Mouse (Mus musculus) CD4-positive, CD25-positive, alpha-beta regulatory T cell, adult 4 months (primary cell): ENCODE measurements around the gene Hsf2. TPM values are rescaled to one million over a fixed set of nuclear protein-coding genes. Genes with fewer than 3 reads are reported as not detected.

Source experiments
- ATAC-seq: one replicate; pipeline ENCODE4 v1.8.0; 2017
- polyA plus RNA-seq, 2 experiments: library from polyadenylated mRNA; unstranded; fragments of 100-300 nt; shearing (Covaris generic); gene quantifications; one replicate each; pipeline ENCODE4 v1.2.1; 2017

Hsf2 gene
- 10 to 100 TPM; 14.7 to 15.0 TPM for polyA plus RNA-seq

DNA sequence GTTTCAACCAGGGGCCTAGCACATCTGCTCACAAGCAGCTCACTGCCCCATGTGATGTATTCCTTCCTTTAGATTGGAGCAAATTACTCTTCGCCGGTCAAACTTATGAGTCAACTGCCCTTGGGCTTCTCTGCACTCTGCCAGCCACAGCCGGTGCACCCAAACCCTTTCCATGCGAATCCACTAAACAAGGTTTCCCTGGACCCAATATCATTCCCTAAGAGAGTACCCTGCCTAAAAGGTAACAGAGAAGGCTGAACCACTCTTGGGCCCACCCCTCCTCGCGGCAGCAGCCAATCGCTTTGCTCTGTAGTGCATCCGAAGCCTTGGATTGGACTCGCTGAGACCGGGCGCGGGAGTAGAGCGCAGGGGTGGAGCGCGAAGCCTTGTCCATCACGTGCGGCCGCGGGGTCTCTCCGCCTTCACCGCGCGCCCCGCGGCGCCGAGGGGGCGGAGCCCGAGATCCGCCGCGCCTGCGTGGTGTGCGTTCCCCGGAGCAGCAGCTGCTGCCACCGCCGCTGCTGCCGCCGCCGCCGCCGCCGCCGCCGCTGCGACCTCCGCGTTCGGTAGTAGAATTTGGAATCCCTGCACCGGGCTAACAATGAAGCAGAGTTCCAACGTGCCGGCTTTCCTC is at the start of gene Hsf2:
Gene Hsf2 (plus strand): TSS at position 478 of the 634 bp plus-strand sequence.
- ATAC-seq: peak; percentile 96

DNA sequence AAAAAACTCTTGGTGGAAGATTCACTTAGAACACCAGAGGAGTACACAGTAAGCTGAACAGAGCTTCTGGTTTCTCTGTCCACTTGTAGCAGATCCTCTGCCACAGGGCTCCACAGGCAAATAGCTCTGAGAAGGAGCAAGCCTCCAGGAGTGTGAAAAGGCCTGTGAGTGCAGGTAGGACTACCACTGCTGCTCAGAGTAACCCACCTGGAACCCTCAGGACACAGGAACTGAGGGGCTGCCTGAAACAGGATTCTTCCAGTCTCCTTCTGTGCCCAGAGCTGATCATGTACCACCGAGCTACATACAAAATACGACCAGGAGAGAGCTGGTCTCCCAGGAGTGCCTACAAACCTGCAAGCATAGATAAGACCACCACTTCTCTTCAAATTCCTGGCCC is 48.3 kb upstream of the Hsf2 start:
- ATAC-seq: no peak

DNA sequence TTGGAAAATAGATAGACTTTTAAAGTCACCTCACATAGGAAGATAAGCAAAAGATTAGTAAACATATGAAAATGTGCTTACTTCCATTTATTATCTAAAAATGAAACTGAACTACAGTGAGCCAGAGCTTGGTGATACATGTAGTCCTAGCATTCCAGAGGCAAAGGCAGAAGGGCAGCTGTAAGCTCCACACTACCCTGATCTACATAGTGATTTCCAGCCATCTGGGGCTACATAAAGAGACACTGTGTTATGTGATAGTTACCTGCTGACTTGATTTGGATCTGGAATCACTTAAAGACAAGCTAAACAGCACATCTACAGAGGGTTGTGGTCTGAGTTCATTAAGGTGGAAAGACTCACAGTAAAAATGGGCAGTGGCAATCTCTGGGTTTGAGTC is 45.1 kb upstream of the Hsf2 start:
- no peak for ATAC-seq

DNA sequence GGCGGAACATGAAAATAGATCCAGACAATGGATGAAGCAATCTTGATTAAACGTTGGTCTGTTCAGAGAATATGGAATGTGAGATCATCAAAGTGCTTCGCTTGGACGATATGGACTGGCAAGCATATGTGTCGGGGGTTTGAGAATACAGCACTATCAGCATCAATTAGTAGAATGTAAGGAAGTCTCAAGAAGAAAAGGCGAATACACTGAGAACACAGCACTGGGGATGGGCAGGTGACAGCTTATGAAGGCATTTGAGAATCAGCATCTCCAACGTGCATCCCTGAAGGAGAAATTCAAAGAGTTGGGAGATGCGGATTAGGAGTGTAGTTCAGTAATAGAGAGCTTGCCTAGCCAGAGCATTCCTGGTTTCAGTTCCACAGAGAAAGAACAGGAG is 41.8 kb upstream of the Hsf2 start:
- ATAC-seq: no peak

DNA sequence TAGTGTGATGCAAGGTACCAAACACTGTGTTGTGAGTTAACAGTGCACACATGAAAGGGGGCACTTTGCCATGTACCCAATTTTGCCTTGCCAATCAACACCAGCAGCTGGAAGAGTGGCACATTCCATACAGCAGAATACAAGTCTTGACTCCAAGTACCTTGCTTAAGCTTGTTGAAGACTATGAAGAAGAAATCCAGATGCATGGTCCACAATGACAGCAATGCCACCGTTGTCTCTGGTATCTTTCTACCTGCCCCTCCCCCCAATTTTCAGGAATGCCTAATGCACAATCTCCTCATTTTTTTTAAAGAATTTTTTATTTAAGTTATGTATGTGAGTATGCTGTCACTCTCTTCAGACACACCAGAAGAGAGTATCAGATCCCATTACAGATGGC is 40.5 kb upstream of the Hsf2 start:
- ATAC-seq: no peak

DNA sequence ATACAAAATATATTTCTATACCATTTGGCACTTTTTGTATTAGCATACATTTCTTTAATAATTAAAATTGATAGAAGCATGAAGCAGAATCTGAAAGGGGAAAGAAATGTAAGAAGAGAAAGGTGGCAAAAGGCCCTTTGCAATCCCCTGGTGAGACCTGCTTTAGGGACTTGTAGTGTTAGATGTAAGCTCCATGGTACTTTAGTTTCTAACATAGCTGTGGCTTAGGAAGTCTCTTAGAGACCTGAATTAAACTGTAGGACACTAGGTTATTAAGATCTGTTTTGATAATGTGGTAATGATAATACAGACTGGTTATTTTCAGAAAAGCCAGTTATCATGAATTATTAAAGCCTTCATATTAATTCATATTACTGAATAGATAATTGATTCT is 38.5 kb upstream of the Hsf2 start:
- ATAC-seq: no peak

DNA sequence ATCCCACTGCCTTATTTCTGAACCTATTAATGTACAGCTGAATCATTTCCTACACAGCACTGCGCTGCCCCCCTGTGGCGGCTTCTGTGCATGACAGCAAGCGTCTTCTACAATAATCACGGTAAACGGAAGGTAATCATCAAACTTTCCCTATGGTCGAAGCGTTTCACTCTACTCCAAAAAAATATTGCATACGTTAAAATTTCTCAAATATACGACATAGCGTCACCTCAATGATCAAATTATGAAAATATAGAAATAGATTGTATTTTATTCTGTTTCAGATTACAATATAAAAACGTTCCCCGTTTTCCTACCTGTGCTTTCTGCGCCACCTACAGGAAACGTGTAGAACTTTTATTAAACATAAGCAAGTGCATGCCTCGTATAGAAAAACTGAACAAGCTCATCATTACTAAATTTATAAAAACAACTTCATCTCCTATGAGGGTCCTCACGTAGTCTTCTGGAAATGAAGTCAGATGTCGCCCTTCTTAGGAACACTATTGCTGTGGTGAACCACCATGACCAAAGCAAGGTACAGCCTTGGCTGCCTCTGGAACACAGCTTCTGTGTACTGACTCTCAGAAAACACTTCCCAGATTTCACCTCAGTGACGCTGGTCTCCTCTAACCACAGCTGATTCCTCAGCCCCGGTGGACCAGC is 38.0 kb upstream of the Hsf2 start:
- ATAC-seq: peak; percentile 95

DNA sequence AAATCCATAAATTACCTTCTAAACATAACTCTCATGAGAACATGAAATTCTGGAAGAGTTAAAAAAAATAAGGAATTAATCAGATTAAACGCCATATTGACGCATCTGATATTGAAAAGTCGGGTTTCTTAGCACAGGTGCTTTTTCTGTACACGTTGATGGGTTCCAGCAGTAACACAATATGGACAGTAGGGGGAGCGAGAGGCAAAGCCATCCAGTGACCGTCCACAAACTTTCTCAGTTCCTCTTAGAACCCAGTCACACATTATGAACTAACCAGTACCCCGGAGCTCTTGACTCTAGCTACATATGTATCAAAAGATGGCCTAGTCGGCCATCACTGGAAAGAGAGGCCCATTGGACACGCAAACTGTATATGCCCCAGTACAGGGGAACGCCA is 22.9 kb upstream of the Hsf2 start:
- peak; percentile 94 for ATAC-seq

DNA sequence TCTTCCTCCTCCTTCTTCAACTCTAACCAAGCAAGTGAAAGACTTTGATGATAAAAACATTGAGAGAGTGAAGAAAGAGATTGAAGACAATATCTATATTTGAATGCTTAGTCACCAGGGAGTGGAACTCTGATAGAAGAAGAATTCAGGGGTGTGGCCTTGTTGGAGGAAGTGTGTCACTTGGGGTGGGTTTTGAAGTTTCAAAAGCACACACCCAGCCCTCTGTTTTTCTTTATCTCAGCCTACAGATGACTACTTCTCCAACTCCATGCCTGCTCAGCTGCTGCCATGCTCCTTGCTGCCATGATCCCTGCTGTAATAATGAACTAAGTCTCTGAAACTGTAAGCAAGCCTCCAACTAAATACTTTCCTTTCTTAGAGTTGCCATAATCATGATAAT is 20.4 kb upstream of the Hsf2 start:
- ATAC-seq: no peak

DNA sequence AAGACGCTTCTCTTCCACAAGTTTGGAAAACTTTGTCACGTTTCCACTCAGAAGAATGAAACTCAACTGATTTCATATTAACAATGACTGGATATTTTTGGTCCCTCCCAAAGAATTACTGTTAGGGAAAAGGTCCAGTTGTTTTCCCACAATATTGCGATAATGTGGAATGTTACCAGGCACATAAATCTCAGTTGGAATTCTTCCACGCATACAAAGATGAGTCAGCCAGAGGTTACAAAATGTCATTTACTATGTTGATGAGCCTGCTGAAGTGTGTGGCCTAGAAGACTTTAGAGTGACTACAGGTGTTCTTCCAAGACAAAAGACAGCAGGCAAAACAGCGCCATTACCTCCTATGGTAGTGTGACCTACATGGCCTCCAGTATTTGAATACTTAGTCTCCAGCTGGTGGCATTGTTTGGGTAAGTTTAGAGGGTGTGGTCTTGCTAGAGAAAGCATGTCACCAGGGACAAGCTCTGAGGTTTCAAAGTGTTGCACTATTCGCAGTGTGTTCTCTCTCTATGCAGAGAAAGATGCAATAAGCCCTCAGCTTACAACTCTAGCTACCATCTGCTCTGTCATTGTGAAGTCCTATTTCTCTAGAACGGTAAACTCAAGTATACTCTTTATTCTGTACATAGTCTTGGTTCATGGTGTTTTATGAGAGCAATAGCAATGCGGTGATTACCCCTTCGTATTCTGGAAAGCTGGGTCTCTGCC is 8.9 kb upstream of the Hsf2 start:
- no peak for ATAC-seq

DNA sequence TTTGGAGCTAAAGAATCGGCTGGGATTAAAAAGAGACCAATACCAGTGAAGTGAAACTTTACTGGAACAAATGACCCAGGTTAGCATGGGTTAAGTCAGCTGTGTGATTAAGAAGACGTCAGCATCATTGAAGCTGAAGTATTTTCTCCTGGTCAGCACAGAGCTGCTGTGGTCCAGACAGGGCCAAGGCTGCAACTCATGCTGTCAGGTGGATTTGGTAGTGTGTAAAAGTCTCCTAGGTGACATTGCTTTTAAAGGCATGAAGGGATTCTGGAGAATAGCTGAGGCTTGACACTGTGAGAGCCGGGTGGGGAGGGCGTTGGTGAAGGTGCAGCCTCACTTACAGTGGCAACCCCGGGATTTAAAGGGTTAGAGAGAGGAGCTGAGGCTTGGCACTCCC is 4.5 kb upstream of the Hsf2 start:
- no peak for ATAC-seq

DNA sequence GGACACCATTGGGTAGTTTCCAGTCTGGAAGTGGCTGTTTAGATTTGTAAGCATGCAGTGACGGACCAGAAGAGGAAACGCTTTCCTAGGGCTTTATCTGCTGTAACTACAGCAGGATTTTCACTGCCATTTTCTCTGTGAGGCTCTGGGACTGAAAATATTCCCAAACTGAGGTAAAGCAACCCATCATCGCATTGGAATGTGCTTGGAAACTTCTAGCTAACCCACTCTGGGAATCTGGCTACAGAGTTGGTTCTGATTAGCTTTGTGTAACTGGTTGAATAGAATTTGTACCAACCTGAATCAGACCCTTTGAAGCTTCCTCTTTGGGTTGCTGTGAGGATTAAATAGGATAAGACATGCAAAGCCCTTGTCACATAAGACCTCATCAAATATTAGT is 1.4 kb upstream of the Hsf2 start:
- ATAC-seq: no peak

DNA sequence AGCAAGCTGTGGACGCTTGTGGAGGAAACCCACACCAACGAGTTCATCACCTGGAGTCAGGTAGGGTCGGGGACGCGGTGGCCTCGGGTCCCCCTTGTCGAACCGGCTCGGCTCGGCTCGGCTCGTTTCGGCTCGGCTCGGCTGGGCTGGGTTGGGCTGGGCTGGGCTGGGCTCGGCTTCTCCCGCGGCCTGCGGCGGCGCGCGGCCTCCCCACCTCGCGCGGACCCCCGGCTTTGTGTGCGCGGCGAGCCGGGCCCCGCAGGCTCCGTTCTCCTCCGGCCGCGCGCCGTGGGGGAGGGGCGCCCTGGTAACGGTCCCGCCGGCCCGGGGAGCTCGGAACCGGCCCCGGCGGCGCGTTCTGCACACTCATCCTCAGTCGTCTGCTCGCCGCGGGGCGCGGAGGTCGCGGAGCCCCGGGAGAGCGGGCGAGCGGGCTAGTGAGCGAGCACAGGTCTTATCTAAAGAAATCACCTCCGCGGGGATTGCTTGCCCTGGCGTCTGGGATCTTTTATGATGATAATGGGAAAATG is 422 bp downstream of the Hsf2 start:
- ATAC-seq: peak; percentile 38

DNA sequence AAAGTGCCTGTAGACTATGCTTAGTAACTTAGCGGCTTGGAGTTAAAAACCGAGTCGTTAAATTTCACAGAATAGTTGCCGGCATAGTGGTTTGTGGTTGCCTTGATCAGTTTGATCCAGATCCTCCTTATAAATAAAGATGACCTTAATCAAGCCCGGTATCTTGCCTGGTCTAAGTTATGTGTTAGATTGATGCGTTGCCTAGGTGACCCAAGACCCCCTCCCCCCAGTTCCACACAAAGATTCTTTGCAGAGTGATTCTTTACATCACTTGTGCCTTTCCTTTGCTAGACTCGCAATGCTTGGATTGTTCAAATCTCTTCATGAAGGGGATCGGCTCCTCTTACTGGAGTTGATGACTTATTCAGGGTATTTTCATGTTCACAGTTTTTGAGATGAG is 1.0 kb downstream of the Hsf2 start:
- no peak for ATAC-seq

DNA sequence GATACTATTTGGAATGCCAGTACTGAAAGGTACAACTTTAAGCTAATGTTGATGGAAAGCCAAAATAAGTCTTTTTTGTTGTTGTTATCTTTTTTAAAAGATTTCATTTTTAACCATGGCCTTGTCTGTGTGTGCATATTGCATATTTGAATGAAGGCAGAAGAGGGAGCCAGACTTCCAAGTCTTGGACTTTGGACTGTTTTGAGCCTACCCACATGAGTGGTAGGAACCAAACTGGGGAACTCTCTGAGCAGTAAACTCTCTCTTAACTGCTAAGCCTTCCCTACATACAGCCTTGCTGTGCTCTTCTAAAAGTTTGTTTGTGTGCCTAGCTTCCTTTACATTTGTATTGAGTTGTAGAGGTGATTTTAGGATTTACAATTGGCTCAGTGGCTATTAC is 2.4 kb downstream of the Hsf2 start:
- no peak for ATAC-seq

DNA sequence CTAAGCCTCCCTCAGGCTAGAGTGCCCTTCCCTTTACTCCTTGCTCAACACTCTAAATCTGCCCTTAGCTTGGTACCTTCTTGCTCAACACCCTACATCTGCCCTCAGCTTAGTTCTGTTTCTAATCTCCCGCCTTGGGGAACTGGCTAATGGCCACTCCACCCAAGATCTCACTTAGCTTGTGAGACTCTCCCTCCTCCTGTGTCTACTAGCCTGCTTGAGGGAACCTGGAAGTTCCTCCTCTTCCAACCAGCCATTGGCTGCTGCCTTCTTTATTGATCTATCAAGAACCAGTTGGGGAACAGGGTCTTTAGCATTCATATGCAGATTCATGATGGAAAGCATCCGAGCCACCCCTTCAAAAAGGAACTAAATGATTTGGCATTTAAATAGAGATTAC is 5.9 kb downstream of the Hsf2 start:
- ATAC-seq: no peak

DNA sequence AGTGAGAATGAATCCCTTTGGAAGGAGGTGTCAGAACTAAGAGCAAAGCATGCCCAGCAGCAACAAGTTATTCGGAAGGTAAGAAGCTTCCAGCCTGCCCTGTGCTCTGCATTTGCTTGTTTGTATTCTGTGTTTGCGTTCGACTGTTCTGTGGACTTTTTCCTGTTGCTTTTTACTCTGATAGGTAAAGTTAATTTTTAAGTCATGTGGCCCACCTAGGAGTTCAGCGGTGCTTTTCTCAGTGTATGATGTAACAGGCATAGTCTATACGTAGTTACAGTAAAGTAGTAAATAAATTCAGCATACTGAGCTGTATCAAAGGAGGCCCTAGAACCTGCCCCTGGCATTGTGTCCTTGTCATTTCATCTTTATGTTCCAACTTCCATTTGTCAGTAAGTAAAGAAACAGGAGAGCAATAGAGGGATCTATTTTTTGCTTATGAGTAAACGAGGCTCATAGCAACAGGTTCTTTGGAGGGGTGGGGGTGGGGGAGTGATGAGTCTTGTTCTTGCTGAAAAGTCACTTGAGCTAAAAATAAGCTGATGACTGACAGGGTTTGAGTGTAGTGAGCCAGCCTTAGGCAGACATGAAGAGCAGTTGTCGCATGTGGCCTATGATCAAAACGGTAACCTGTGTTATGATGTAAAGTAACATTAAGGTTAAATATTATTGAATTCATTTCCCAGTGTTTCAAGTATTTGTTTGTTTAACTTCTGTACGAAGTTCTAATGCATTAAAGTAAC is 13.4 kb downstream of the Hsf2 start:
- ATAC-seq: no peak

DNA sequence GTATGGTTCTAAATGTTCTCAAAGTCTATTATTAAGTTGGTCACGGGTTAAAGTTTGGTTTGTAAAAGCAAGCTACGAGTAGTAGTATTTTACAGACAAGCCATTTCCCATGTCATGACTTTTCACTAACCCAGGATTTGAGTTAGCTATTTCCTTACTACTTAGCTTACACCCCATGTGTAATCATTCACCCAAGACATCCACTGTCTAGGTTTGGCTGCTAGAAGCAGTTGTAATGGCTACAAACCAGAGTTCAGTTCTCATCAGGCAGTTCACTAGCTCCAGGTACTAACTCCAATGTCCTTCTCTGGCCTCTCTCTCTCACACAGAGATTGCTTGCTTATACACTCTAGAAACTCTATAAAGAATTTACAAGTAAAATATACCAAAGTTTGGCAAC is 28.4 kb downstream of the Hsf2 start:
- ATAC-seq: no peak

DNA sequence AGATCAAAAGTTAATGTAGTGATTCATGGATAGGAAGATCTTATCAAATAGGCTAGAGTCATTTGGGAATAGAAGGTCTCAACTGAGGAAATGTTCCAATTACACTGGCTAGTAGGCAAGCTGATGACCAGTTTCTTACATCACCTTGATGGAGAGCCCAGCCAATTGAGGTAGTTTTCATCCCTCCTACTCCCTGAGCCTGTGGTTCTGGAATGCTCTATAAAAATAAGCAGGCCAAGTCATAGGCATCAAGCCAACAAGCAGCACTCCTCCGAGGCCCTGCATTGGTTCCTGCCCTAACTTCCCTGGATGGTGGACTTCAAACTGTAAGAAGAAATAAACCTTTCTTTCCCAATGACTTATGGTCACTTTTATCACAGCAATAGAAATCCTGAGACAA is 29.1 kb downstream of the Hsf2 start:
- ATAC-seq: no peak

DNA sequence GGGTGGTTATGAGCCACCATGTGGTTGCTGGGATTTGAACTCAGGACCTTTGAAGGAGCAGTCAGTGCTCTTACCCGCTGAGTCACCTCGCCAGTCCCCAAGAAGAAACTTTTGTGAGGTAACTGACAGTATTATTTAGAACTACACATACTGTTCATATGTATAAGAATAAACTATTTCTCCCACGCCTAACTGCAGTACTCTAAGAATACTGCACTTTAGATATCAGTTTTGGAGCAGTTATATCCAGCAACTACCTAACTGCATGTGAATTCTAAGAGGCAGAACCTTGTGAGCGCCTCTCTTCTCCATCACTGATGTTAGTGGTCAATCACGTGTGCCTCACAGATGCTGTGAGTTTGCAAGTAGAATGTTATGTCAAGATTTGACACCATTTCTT is 40.3 kb downstream of the Hsf2 start:
- no peak for ATAC-seq

DNA sequence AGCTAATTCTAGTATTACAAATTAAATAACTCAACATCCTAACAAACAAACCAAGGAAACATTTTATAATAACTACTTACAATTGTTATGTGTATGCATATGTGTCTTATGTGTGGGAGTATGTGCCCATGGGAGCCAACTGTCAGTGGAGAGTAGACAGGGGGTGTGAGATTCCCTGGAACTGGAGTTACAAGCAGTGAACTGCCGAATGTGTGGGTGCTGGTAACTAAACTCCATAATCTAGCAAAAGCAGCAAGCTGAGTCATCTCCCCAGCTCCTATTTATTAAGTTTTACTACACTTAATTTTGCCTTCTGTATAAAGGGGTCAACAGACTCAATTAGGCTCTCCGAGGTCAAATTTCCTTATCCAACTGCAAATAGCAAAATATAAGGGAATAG is 44.9 kb downstream of the Hsf2 start:
- ATAC-seq: no peak

DNA sequence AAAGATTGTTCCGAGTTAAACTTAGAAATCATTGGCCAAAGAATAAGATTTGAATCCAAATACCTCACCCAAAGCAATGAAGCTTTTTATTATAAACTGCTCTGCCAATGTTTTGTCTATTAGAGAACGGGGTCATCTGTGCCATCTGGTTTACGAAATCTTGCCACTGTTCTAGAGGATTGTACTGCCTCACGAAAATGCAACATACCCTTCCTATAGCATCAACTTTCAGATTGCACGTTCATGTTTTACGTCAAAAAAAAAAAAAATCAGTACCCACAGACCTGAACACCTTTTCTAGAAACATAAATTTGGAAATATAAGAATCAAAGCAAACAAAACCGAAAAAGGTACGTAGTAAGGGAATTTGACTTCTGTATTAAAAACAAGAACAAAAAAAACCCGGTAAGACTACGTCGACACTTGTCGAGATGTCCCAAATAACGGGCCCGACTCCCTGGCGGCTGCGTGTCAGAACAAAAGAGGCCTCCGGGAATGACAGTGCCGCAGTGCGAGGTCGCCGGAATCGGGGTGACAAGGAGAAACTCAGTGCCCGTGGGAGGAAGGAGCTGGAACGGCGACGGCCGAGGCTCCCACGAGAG is 45.5 kb downstream of the Hsf2 start:
- peak; percentile 25 for ATAC-seq
